ENCODE assay signal across 23 mouse cellular contexts in genomic region chr9:113517756-113518155, GRCm38 (mm10).
A peak's percentile ranks its signal among the peaks of the same experiment; 100 is the strongest.
DNase-seq lines count a peak whose midpoint lies in the region; ATAC-seq lines count a peak whose summit lies in the region.
"Had no signal": no experiment of that assay in that cellular context is flagged by ENCODE, and none has a peak within 500 bp of the region (broad histone marks: within the 10 kb centered on the region; RNA-seq: fewer than 3 reads in every experiment).

No protein-coding gene starts in this region.

- H3K4me1 ChIP-seq in heart, embryonic 10.5 days = peaks cover 5% of the 10 kb centered on the region; the same call in 1 of the 2 replicates
- no peaks in the 10 kb centered on the region for H3K4me1 ChIP-seq in midbrain, embryonic 11.5 days (ENCODE audit: control insufficient read depth, insufficient read depth, low read length)
- no peaks in the 10 kb centered on the region; the same call in 1 of the 2 replicates for H3K4me1 ChIP-seq in midbrain, embryonic 15.5 days
- H3K4me1 ChIP-seq in liver, embryonic 11.5 days (replicated peaks; ENCODE audit: control insufficient read depth, insufficient read depth, low read length) = no peaks in the 10 kb centered on the region
- H3K4me1 ChIP-seq: embryonic facial prominence, embryonic 15.5 days had no signal

- H3K4me3 ChIP-seq in heart, embryonic 10.5 days = no peak overlapping the region
- no peak overlapping the region for H3K4me3 ChIP-seq in midbrain, embryonic 11.5 days (ENCODE audit: low read depth, low read length)
- H3K4me3 ChIP-seq in midbrain, embryonic 15.5 days = no peak overlapping the region
- no peak overlapping the region for H3K4me3 ChIP-seq in liver, embryonic 11.5 days (ENCODE audit: low read depth, low read length)
- H3K4me3 ChIP-seq: embryonic facial prominence, embryonic 13.5 days; embryonic facial prominence, embryonic 15.5 days; erythroblast, embryonic 14.5 days; forebrain, embryonic 10.5 days; forebrain, embryonic 12.5 days had no signal

- DNase-seq in heart, embryonic 10.5 days (ENCODE audit: low spot score) = peak; percentile 45
- DNase-seq in heart, postnatal 10 days = no peak
- DNase-seq in midbrain, embryonic 11.5 days (ENCODE audit: low spot score, missing footprints) = peak; percentile 59
- DNase-seq in right cerebral cortex, postnatal 10 days (ENCODE audit: low spot score in 2 of 2) = peak; percentile 9 to 11
- DNase-seq in right cerebral cortex, postnatal 14 days = no peak
- DNase-seq in liver, embryonic 11.5 days (ENCODE audit: low spot score) = no peak
- DNase-seq: adrenal gland, adult 2 months; adrenal gland, postnatal 10 days; adrenal gland, postnatal 25 days; cerebellum, adult 11 months; cerebellum, adult 18-20 months; cerebellum, adult 8-10 months; cerebellum, adult 9-11 months; cerebellum, postnatal 14 days; cerebellum, postnatal 36 days; embryo, embryonic 11 days had no signal

- H3K4me2 ChIP-seq in midbrain, embryonic 11.5 days = no peak overlapping the region
- no peak overlapping the region for H3K4me2 ChIP-seq in midbrain, embryonic 15.5 days
- no peak overlapping the region for H3K4me2 ChIP-seq in liver, embryonic 11.5 days
- H3K4me2 ChIP-seq: embryonic facial prominence, embryonic 13.5 days; embryonic facial prominence, embryonic 15.5 days; forebrain, embryonic 12.5 days had no signal

- WGBS in heart, embryonic 10.5 days = 86% methylated on average over 6 of the region's 6 CpGs
- 91% methylated on average over 6 of the region's 6 CpGs for WGBS in midbrain, embryonic 11.5 days
- WGBS in midbrain, embryonic 15.5 days = 91% methylated on average over 6 of the region's 6 CpGs
- 81% methylated on average over 6 of the region's 6 CpGs for WGBS in liver, embryonic 11.5 days

- H3K27me3 ChIP-seq in heart, embryonic 10.5 days (ENCODE audit: insufficient read depth, poor library complexity, severe bottlenecking) = no peaks in the 10 kb centered on the region
- H3K27me3 ChIP-seq in midbrain, embryonic 11.5 days (ENCODE audit: control insufficient read depth, insufficient read depth, low read length) = no peaks in the 10 kb centered on the region
- H3K27me3 ChIP-seq in midbrain, embryonic 15.5 days (replicated peaks) = no peaks in the 10 kb centered on the region
- no peaks in the 10 kb centered on the region for H3K27me3 ChIP-seq in liver, embryonic 11.5 days (replicated peaks; ENCODE audit: control insufficient read depth, insufficient read depth, low read length)
- H3K27me3 ChIP-seq: embryonic facial prominence, embryonic 13.5 days; embryonic facial prominence, embryonic 15.5 days; forebrain, embryonic 12.5 days had no signal

- no peaks in the 10 kb centered on the region for H3K9me3 ChIP-seq in heart, embryonic 10.5 days
- no peaks in the 10 kb centered on the region for H3K9me3 ChIP-seq in midbrain, embryonic 11.5 days (ENCODE audit: control insufficient read depth, low read length)
- H3K9me3 ChIP-seq in midbrain, embryonic 15.5 days = no peaks in the 10 kb centered on the region
- H3K9me3 ChIP-seq in liver, embryonic 11.5 days (ENCODE audit: control insufficient read depth, low read length) = no peaks in the 10 kb centered on the region
- H3K9me3 ChIP-seq: embryonic facial prominence, embryonic 13.5 days; embryonic facial prominence, embryonic 15.5 days; forebrain, embryonic 10.5 days; forebrain, embryonic 12.5 days had no signal

- ATAC-seq in midbrain, embryonic 11.5 days (ENCODE audit: low FRiP score) = no peak
- ATAC-seq in midbrain, embryonic 15.5 days (replicated peaks) = no peak
- no peak for ATAC-seq in liver, embryonic 11.5 days (replicated peaks; ENCODE audit: low FRiP score)
- ATAC-seq: forebrain, embryonic 14.5 days had no signal

- intact Hi-C loops in heart, postnatal 10 days (cut with DNase I) = no loop called here

- H3K27ac ChIP-seq in heart, embryonic 10.5 days = no peak overlapping the region
- no peak overlapping the region for H3K27ac ChIP-seq in midbrain, embryonic 11.5 days (ENCODE audit: low read depth, low read length)
- no peak overlapping the region for H3K27ac ChIP-seq in midbrain, embryonic 15.5 days
- no peak overlapping the region for H3K27ac ChIP-seq in liver, embryonic 11.5 days (ENCODE audit: low read depth, low read length)
- H3K27ac ChIP-seq: embryonic facial prominence, embryonic 13.5 days; embryonic facial prominence, embryonic 15.5 days; forebrain, embryonic 10.5 days; forebrain, embryonic 12.5 days had no signal

- no peaks in the 10 kb centered on the region for H3K36me3 ChIP-seq in heart, embryonic 10.5 days
- no peaks in the 10 kb centered on the region for H3K36me3 ChIP-seq in midbrain, embryonic 11.5 days (ENCODE audit: control insufficient read depth, insufficient read depth, low read length)
- H3K36me3 ChIP-seq in midbrain, embryonic 15.5 days (replicated peaks) = no peaks in the 10 kb centered on the region
- H3K36me3 ChIP-seq in liver, embryonic 11.5 days (ENCODE audit: control insufficient read depth, insufficient read depth, low read length) = no peaks in the 10 kb centered on the region
- H3K36me3 ChIP-seq: embryonic facial prominence, embryonic 13.5 days; embryonic facial prominence, embryonic 15.5 days; forebrain, embryonic 10.5 days; forebrain, embryonic 12.5 days had no signal

- no peak overlapping the region for H3K9ac ChIP-seq in midbrain, embryonic 11.5 days (ENCODE audit: low read length)
- no peak overlapping the region for H3K9ac ChIP-seq in midbrain, embryonic 15.5 days
- H3K9ac ChIP-seq in liver, embryonic 11.5 days (ENCODE audit: low read depth, low read length) = no peak overlapping the region
- H3K9ac ChIP-seq: embryonic facial prominence, embryonic 13.5 days; embryonic facial prominence, embryonic 15.5 days; forebrain, embryonic 12.5 days had no signal

Comparison
In these comparisons a context has a peak if more than half of its experiments do, and no peak if none do; other contexts are left out.
1. DNase-seq: peak in heart, embryonic 10.5 days (single experiment), midbrain, embryonic 11.5 days (single experiment) and right cerebral cortex, postnatal 10 days (2 of 2); none in heart, postnatal 10 days (0 of 2), right cerebral cortex, postnatal 14 days (single experiment) and liver, embryonic 11.5 days (single experiment).